Mouse (Mus musculus): Measurements from ENCODE around the gene Strbp. TPM values are rescaled to one million over a fixed set of nuclear protein-coding genes. Genes with fewer than 3 reads are reported as not detected.
A peak's percentile ranks its signal among the peaks of the same experiment; 100 is the strongest.

The Strbp gene
- polyA plus RNA-seq, 1 experiment from 2014 or later: 30.8 TPM

DNA sequence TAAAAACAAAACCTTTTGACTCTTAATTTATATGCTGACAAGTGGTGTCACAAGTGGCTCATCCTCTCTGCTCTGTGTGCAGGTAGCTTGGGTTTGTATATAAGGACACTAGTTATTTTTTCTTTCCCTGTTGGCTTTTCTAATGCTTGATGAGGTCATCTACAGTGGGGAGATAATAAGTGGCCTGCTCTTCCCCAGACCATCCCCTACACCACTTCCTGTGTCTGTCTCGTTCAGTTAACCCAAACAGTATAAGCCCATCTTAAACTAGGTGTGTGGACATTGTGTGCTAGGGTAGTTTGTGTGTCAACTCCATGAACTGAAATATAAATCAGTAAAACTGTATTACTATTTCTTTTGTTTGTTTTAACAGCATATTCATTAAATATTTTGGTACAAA lies 137.6 kb downstream of the Strbp start:
- no peak overlapping the region for H3K4me3 ChIP-seq

DNA sequence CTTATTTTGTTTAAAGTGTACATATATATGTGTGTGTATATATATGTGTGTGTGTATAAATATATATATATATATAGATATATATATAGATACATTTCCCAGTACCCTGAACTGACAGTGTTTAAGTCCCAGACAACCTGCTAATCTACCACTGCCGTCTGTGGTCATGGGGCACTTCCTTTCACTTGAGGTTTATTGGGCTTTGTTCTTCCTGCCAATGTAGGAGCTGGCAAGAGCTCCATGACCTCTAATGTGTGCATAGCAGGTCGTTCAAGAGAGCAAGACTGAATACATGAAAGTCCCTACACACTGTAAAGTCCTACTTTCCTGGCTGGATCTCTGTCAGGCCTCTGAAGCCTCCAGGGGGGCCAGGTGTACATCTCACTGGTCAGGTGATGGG lies 138.1 kb downstream of the Strbp start:
- peaks cover 79% of the 10 kb centered on the region for H3K36me3 ChIP-seq
- H3K9ac ChIP-seq: no peak overlapping the region
- 62% methylated on average over 2 of the region's 2 CpGs for WGBS
- H3K4me3 ChIP-seq: no peak overlapping the region
- H3K4me2 ChIP-seq: no peak overlapping the region
- H3K9me3 ChIP-seq: no peaks in the 10 kb centered on the region
- no peaks in the 10 kb centered on the region for H3K4me1 ChIP-seq
- H3K27ac ChIP-seq: no peak overlapping the region
- ATAC-seq (ENCODE audit: insufficient number of reproducible peaks, low FRiP score, low TSS enrichment, low read depth): no peak
- H3K27me3 ChIP-seq: no peaks in the 10 kb centered on the region

More for the DNA sequence above, 137.6 kb downstream of the Strbp start:
- no peaks in the 10 kb centered on the region for H3K4me1 ChIP-seq
- no peaks in the 10 kb centered on the region for H3K9me3 ChIP-seq
- no peak overlapping the region for H3K4me2 ChIP-seq
- H3K27ac ChIP-seq: no peak overlapping the region
- no peaks in the 10 kb centered on the region for H3K27me3 ChIP-seq
- H3K9ac ChIP-seq: no peak overlapping the region
- H3K36me3 ChIP-seq: peaks cover 74% of the 10 kb centered on the region
- WGBS: 77% methylated on average over 1 of the region's 1 CpGs
- ATAC-seq (ENCODE audit: insufficient number of reproducible peaks, low FRiP score, low TSS enrichment, low read depth): no peak

DNA sequence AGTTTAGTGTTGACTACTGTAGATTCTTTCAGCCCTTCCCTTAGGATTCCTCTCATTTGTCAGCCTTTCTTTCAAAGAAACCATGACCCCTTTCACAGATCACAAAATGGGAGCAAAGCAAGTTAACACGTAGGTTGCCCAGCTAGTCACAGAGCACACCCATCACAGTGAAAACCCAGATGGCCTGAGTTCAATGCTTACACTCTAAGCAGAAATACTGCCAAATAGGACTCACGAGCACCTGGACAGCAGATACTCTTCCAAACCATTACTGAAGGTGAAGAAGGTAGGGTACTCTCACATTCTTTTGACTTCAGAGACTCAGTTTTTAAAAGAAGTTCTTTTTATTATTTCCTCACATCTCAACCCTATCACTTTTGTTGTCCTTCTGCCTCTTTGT lies 147.3 kb downstream of the Strbp start:
- no peak overlapping the region for H3K27ac ChIP-seq
- H3K4me1 ChIP-seq: no peaks in the 10 kb centered on the region
- no peak for ATAC-seq (ENCODE audit: insufficient number of reproducible peaks, low FRiP score, low TSS enrichment, low read depth)
- WGBS: 62% methylated on average over 2 of the region's 2 CpGs
- H3K4me3 ChIP-seq: no peak overlapping the region
- H3K36me3 ChIP-seq: peaks cover 74% of the 10 kb centered on the region
- no peak overlapping the region for H3K4me2 ChIP-seq
- H3K27me3 ChIP-seq: no peaks in the 10 kb centered on the region
- H3K9me3 ChIP-seq: no peaks in the 10 kb centered on the region
- no peak overlapping the region for H3K9ac ChIP-seq

DNA sequence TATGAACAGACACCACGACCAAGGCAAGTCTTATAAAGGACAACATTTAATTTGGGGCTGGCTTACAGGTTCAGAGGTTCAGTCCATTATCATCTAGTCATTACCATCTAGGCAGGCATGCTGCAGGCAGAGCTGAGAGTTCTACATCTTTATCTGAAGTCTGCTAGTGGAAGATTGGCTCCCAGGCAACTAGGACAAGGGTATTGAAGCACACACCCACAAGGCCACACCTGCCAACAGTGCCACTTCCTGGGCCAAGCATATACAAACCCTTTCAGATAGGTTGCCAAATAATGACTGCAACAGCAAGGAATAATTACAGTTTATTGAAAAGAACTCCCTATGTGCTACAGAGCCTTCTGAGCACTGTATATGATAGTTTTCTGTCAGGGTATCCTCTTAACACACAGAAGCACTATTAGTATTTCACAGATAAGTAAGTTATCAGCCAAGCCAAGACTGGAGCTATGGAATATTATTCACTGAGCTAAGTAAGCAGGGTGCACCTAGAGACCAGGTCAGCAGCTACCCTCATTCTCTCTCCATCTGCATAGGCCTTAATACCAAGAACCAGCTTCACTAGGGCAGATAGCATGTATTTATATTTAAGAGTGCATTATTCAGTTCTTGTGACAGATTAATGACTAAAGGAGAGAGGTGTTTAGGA lies 154.2 kb downstream of the Strbp start:
- H3K4me1 ChIP-seq: no peaks in the 10 kb centered on the region
- H3K27me3 ChIP-seq: no peaks in the 10 kb centered on the region
- WGBS: 89% methylated on average over 1 of the region's 1 CpGs
- no peak for ATAC-seq (ENCODE audit: insufficient number of reproducible peaks, low FRiP score, low TSS enrichment, low read depth)
- no peak overlapping the region for H3K4me3 ChIP-seq
- peaks cover 79% of the 10 kb centered on the region for H3K36me3 ChIP-seq
- no peak overlapping the region for H3K27ac ChIP-seq
- H3K9me3 ChIP-seq: no peaks in the 10 kb centered on the region
- H3K9ac ChIP-seq: no peak overlapping the region
- no peak overlapping the region for H3K4me2 ChIP-seq

GRCm38 (mm10) chr2:37531639-37532038 lies 172.0 kb downstream of the Strbp start:
- 79% methylated on average over 3 of the region's 3 CpGs for WGBS
- H3K27ac ChIP-seq: no peak overlapping the region
- no peak for ATAC-seq (ENCODE audit: insufficient number of reproducible peaks, low FRiP score, low TSS enrichment, low read depth)

DNA sequence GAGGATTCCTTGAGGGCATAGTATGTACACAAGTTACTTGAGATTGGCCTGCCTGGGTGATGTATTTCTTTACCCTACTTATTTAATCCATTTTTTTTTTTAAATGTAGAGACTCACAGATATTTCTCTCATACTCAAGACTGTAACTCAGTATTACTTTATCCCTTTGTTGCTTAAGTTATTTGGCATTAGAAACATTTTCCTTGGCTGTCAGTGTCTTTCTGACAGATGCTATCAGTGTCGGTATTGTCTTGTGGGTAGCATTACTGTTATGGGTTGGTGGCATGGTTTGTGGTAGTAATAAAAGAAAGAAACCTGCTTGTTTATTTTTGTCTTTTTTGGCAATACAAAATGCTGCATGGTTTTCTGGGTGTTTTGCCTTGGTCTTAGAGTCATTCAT lies 172.9 kb downstream of the Strbp start:
- Histone ChIP-seq H3K36me3 (peaks cover 17% of the 10 kb centered on the region), H3K27me3 (no peaks in the 10 kb centered on the region), H3K9me3 (no peaks in the 10 kb centered on the region), H3K4me2 (no peak overlapping the region), H3K9ac (no peak overlapping the region), H3K4me3 (no peak overlapping the region), H3K27ac (no peak overlapping the region), H3K4me1 (no peaks in the 10 kb centered on the region)
- no peak for ATAC-seq (ENCODE audit: insufficient number of reproducible peaks, low FRiP score, low TSS enrichment, low read depth)
- WGBS: 94% methylated on average over 1 of the region's 1 CpGs

More at GRCm38 (mm10) chr2:37531639-37532038, 172.0 kb downstream of the Strbp start:
- peaks cover 17% of the 10 kb centered on the region for H3K36me3 ChIP-seq
- no peak overlapping the region for H3K9ac ChIP-seq
- H3K9me3 ChIP-seq: no peaks in the 10 kb centered on the region
- no peak overlapping the region for H3K4me3 ChIP-seq
- no peak overlapping the region for H3K4me2 ChIP-seq
- H3K27me3 ChIP-seq: no peaks in the 10 kb centered on the region
- no peaks in the 10 kb centered on the region for H3K4me1 ChIP-seq

- Histone ChIP-seq H3K4me3 (no peak overlapping the region), H3K4me2 (no peak overlapping the region), H3K4me1 (no peaks in the 10 kb centered on the region), H3K9ac (no peak overlapping the region), H3K9me3 (no peaks in the 10 kb centered on the region), H3K27ac (no peak overlapping the region), H3K27me3 (no peaks in the 10 kb centered on the region), H3K36me3 (peaks cover 9% of the 10 kb centered on the region)
- WGBS: 87% methylated on average over 2 of the region's 2 CpGs
- no peak for ATAC-seq (ENCODE audit: insufficient number of reproducible peaks, low FRiP score, low TSS enrichment, low read depth)
These were observed 174.3 kb downstream of the Strbp start for GRCm38 (mm10) chr2:37529397-37529796.

DNA sequence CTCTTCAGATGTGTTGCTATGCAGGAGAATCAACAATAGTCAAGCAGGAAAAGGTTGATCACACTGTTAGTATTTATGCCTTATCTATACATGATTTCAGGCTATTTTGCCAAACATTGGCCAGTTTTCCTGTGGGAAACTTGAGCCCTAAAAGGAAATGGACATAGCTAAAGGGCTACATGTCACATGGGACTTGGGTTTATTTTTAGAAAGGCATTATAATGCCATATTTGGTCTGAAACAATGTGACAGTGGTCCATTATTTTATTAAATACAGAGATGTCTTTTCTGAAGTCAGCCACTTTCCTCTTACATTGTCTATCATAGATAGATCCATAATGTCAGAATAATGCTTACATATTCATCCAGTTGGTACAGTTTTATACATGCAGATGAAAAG lies 176.1 kb downstream of the Strbp start:
- Histone ChIP-seq H3K9me3 (no peaks in the 10 kb centered on the region), H3K36me3 (no peaks in the 10 kb centered on the region; the same call in 1 of the 2 replicates), H3K27me3 (no peaks in the 10 kb centered on the region), H3K4me2 (no peak overlapping the region), H3K4me3 (no peak overlapping the region), H3K9ac (no peak overlapping the region), H3K27ac (no peak overlapping the region), H3K4me1 (no peaks in the 10 kb centered on the region)
- no peak for ATAC-seq (ENCODE audit: insufficient number of reproducible peaks, low FRiP score, low TSS enrichment, low read depth)

- Histone ChIP-seq H3K9me3 (no peaks in the 10 kb centered on the region), H3K4me2 (no peak overlapping the region), H3K4me3 (no peak overlapping the region), H3K27me3 (no peaks in the 10 kb centered on the region), H3K27ac (no peak overlapping the region), H3K9ac (no peak overlapping the region), H3K36me3 (peaks cover 18% of the 10 kb centered on the region), H3K4me1 (no peaks in the 10 kb centered on the region)
- ATAC-seq (ENCODE audit: insufficient number of reproducible peaks, low FRiP score, low TSS enrichment, low read depth): no peak
- 93% methylated on average over 1 of the region's 1 CpGs for WGBS
These were observed 184.4 kb downstream of the Strbp start for GRCm38 (mm10) chr2:37519286-37519640.

DNA sequence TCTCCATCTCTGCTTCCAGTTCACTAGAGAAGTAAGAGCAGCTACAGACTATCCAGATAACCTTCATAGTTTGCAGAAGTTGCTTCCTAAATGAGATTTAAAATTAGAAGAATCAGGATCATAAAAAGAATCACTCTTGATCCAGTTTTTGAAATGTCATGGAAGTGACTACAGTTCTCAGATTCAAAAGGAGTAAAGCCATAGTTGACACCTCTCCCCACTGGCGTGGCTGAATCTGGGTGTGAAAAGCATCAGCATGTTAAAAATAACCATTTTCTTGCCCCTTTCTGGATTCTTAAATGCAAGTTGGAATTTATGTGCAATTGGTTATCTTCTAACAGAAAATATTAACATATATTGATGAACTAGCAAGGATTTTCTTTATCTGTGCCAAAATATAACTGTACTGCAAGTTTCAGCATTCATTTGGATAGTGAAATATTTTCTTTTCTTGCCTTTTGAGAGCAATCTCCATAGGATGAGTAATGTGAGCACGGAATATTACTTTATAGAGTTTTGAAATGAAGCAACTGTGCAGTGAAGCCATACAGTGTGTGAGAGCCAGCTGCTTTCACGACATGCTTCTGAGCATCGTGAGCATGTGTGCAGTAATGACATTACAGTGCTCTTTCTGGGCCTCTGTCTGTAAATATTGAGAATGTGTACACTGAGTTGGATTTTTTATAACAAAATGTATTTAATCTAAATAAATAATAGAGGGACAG lies 184.9 kb downstream of the Strbp start:
- no peak overlapping the region for H3K9ac ChIP-seq
- H3K4me1 ChIP-seq: no peaks in the 10 kb centered on the region
- no peaks in the 10 kb centered on the region for H3K9me3 ChIP-seq
- H3K36me3 ChIP-seq: peaks cover 18% of the 10 kb centered on the region
- H3K27me3 ChIP-seq: no peaks in the 10 kb centered on the region
- H3K4me2 ChIP-seq: no peak overlapping the region
- WGBS: 83% methylated on average over 4 of the region's 4 CpGs
- H3K4me3 ChIP-seq: no peak overlapping the region
- no peak for ATAC-seq (ENCODE audit: insufficient number of reproducible peaks, low FRiP score, low TSS enrichment, low read depth)
- H3K27ac ChIP-seq: no peak overlapping the region

DNA sequence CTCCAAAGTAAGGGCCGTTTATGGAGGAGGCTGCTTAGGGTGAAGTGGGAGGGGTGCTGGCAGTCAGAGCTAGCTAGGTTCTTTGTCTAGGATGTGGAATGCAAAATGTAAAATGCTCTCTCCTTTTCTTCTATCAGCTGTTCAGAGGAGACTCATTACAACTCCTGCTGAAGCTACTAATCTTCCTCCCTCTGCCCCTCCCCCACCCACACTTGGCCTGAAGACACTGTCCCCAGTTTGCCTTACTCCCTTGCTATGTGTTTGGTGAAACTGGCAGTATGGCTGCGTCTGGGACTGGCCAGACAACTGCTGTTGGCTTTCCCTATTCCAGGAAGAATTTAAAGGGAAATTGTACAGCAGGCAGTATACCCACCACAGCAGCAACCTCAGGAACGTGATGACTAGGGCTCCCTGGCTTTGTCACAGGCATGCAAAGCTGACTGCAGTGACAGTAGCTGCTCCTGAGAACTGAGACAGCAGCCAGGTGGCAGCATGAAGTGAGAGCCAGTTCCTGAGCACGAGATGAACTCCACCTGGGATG lies 186.7 kb downstream of the Strbp start:
- Histone ChIP-seq H3K9ac (no peak overlapping the region), H3K27me3 (no peaks in the 10 kb centered on the region), H3K9me3 (no peaks in the 10 kb centered on the region), H3K4me3 (no peak overlapping the region), H3K36me3 (peaks cover 28% of the 10 kb centered on the region), H3K4me2 (no peak overlapping the region), H3K4me1 (no peaks in the 10 kb centered on the region), H3K27ac (no peak overlapping the region)
- ATAC-seq (ENCODE audit: insufficient number of reproducible peaks, low FRiP score, low TSS enrichment, low read depth): no peak
- WGBS: 40% methylated on average over 4 of the region's 4 CpGs

GRCm38 (mm10) chr2:37516030-37516710 lies 187.5 kb downstream of the Strbp start, which contains the start of gene Gpr21:
TSS of gene Gpr21 (plus strand) at chr2:37516332.
- Histone ChIP-seq H3K36me3 (peaks cover 28% of the 10 kb centered on the region), H3K27me3 (no peaks in the 10 kb centered on the region), H3K9me3 (no peaks in the 10 kb centered on the region), H3K4me2 (peak within 1 kb of the TSS; percentile 2; the same call in 1 of the 2 replicates), H3K4me1 (no peaks in the 10 kb centered on the region), H3K27ac (no peak within 1 kb of the TSS), H3K4me3 (no peak within 1 kb of the TSS), H3K9ac (no peak within 1 kb of the TSS)
- WGBS: 33% methylated on average over 11 of the region's 11 CpGs
- ATAC-seq (ENCODE audit: insufficient number of reproducible peaks, low FRiP score, low TSS enrichment, low read depth): peak; percentile 40; the same call in 1 of the 2 replicates
